Mouse (Mus musculus): ENCODE results near the gene Ndufb7. TPM values are rescaled to one million over a fixed set of nuclear protein-coding genes. Genes with fewer than 3 reads are reported as not detected.
A peak's percentile ranks its signal among the peaks of the same experiment; 100 is the strongest.

The Ndufb7 gene
- polyA plus RNA-seq, 1 experiment: 87.5 TPM

DNA sequence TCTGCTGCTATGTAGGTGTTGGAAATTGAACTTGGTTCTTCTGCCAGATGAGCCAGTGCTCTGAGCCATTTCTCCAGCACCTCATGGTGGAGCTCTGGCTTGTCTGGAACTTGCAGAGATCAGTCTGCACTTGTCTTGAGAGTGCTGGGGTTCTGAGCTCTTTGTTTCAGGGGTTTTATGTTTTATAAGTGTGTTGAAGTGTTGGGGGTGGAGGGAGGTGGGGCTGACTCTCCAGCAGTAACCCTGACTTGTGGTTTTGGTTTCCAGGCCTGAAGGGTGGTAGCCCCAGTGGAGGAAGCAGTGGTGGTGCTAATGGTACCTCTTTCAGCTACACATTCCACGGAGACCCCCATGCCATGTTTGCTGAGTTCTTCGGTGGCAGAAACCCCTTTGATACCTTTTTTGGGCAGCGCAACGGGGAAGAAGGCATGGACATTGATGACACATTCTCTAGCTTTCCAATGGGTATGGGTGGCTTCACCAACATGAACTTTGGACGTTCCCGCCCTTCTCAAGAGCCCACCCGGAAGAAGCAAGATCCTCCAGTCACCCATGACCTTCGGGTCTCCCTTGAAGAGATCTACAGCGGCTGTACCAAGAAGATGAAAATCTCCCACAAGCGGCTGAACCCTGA, 43.2 kb downstream of the Ndufb7 start:
- Histone ChIP-seq H3K4me3 (replicated peaks) (peak overlapping the region; percentile 79), H3K27me3 (ENCODE audit: control insufficient read depth) (no peaks in the 10 kb centered on the region), H3K36me3 (ENCODE audit: control insufficient read depth) (peaks cover 72% of the 10 kb centered on the region), H3K4me1 (ENCODE audit: control insufficient read depth) (peaks cover 62% of the 10 kb centered on the region), H3K9me3 (ENCODE audit: control insufficient read depth, low read length) (no peaks in the 10 kb centered on the region)
- TF ChIP-seq TAL1 (IDR thresholded peaks at IDR 0.05; ENCODE audit: low read length): no peak
- TF ChIP-seq GATA1 (IDR thresholded peaks at IDR 0.05; ENCODE audit: low read length): no peak

DNA sequence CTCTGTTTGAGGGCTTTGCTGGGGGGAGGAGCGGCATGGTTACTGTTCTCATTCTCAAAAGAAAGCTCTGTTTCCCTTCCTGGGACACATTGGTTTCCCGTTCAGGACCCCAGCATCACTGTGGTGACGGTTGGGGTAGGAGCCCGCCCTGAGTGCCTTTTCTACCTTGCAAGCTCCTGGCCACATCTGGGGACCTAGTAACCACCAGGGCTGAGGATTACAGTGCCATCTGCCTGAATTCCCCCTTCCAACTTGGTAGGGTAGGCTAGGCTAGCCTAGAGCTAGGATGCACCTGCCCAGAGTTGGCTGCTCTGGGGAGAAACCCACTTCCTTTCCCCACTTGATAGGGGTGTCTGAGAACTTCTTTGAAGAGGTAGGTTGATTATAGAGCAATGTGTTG, 45.5 kb downstream of the Ndufb7 start:
- Histone ChIP-seq H3K4me3 (replicated peaks) (no peak overlapping the region), H3K36me3 (ENCODE audit: control insufficient read depth) (peaks cover 74% of the 10 kb centered on the region), H3K9me3 (ENCODE audit: control insufficient read depth, low read length) (no peaks in the 10 kb centered on the region), H3K4me1 (ENCODE audit: control insufficient read depth) (peaks cover 39% of the 10 kb centered on the region), H3K27me3 (ENCODE audit: control insufficient read depth) (no peaks in the 10 kb centered on the region)
- no peak for TF ChIP-seq GATA1 (IDR thresholded peaks at IDR 0.05; ENCODE audit: low read length)
- no peak for TF ChIP-seq TAL1 (IDR thresholded peaks at IDR 0.05; ENCODE audit: low read length)

- H3K9me3 ChIP-seq (ENCODE audit: control insufficient read depth, low read length): no peaks in the 10 kb centered on the region
- peaks cover 73% of the 10 kb centered on the region for H3K36me3 ChIP-seq (ENCODE audit: control insufficient read depth)
- peaks cover 35% of the 10 kb centered on the region for H3K4me1 ChIP-seq (ENCODE audit: control insufficient read depth)
- no peaks in the 10 kb centered on the region for H3K27me3 ChIP-seq (ENCODE audit: control insufficient read depth)
- H3K4me3 ChIP-seq (replicated peaks): no peak overlapping the region
- TF ChIP-seq GATA1 (IDR thresholded peaks at IDR 0.05; ENCODE audit: low read length) (no peak), TAL1 (IDR thresholded peaks at IDR 0.05; ENCODE audit: low read length) (no peak)
Measured at GRCm38 (mm10) chr8:83613695-83614094, 47.2 kb downstream of the Ndufb7 start.

GRCm38 (mm10) chr8:83616625-83617024, 50.2 kb downstream of the Ndufb7 start:
- TF ChIP-seq TAL1 (IDR thresholded peaks at IDR 0.05; ENCODE audit: low read length): no peak
- no peak for TF ChIP-seq GATA1 (IDR thresholded peaks at IDR 0.05; ENCODE audit: low read length)
- H3K36me3 ChIP-seq (ENCODE audit: control insufficient read depth): peaks cover 46% of the 10 kb centered on the region
- no peaks in the 10 kb centered on the region for H3K9me3 ChIP-seq (ENCODE audit: control insufficient read depth, low read length)
- no peak overlapping the region for H3K4me3 ChIP-seq (replicated peaks)
- H3K4me1 ChIP-seq (ENCODE audit: control insufficient read depth): peaks cover 18% of the 10 kb centered on the region
- H3K27me3 ChIP-seq (ENCODE audit: control insufficient read depth): no peaks in the 10 kb centered on the region

- TF ChIP-seq TAL1 (IDR thresholded peaks at IDR 0.05; ENCODE audit: low read length) (no peak), GATA1 (IDR thresholded peaks at IDR 0.05; ENCODE audit: low read length) (no peak)
- Histone ChIP-seq H3K4me3 (replicated peaks) (no peak overlapping the region), H3K4me1 (ENCODE audit: control insufficient read depth) (peaks cover 18% of the 10 kb centered on the region), H3K9me3 (ENCODE audit: control insufficient read depth, low read length) (no peaks in the 10 kb centered on the region), H3K36me3 (ENCODE audit: control insufficient read depth) (peaks cover 41% of the 10 kb centered on the region), H3K27me3 (ENCODE audit: control insufficient read depth) (no peaks in the 10 kb centered on the region)
Measured at GRCm38 (mm10) chr8:83617111-83617510, 50.6 kb downstream of the Ndufb7 start.

DNA sequence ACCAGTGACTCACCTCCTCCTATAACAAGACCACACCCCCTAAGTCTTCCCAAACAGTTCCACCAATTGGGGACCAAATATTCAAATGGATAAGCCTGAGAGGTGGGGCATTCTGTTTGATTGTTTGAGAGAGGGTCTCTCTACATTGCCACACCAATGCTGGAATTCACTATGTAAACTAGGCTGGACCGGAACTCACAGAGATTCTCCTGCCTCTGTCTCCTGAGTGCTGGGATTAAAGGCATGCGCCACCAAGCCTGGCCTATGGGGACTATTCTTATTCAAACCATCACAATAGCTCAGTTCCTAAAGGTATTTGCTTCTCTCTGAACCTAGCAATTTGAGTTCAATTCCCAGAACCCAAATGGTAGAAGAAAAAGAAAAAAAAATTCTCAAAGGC, 52.1 kb downstream of the Ndufb7 start:
- Histone ChIP-seq H3K36me3 (ENCODE audit: control insufficient read depth) (peaks cover 26% of the 10 kb centered on the region), H3K27me3 (ENCODE audit: control insufficient read depth) (no peaks in the 10 kb centered on the region), H3K4me1 (ENCODE audit: control insufficient read depth) (peaks cover 26% of the 10 kb centered on the region), H3K4me3 (replicated peaks) (no peak overlapping the region), H3K9me3 (ENCODE audit: control insufficient read depth, low read length) (no peaks in the 10 kb centered on the region)
- TF ChIP-seq TAL1 (IDR thresholded peaks at IDR 0.05; ENCODE audit: low read length) (no peak), GATA1 (IDR thresholded peaks at IDR 0.05; ENCODE audit: low read length) (no peak)

DNA sequence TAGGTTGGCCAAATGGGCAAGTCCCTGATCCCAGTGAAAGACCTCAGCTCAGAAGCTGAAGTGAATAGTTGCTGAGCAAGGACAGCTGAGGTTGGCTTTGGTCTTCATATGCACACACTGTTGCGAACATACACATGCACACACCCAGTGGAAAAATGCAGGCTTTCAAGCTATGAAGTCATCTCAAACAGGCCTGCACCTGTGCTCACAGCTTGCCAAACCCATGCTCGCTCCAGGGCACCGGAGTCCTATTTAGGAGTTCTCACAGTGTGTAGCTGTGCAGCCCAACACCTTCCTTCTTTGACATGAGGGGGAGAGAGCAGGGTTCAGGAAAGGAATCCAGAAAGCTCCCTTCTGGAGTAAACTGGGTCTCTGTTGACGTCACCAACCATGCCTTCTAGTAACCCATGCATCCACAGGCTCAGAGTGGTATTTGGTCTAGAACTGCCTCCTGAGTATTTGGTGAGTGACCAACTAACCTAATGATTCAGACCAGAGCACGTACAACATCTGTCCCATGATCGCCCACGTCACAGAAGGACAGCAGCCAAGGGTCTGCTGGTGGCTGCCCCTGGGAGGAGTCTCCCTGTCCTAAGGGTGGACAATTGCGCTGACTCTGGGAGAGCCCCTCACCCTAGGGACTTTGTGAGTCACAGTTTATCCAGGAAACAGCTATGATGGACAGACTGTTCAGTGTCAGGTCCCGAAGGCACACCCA, 53.3 kb downstream of the Ndufb7 start:
- Histone ChIP-seq H3K4me1 (ENCODE audit: control insufficient read depth) (peaks cover 35% of the 10 kb centered on the region), H3K9me3 (ENCODE audit: control insufficient read depth, low read length) (no peaks in the 10 kb centered on the region), H3K27me3 (ENCODE audit: control insufficient read depth) (no peaks in the 10 kb centered on the region), H3K4me3 (replicated peaks) (no peak overlapping the region), H3K36me3 (ENCODE audit: control insufficient read depth) (peaks cover 17% of the 10 kb centered on the region)
- TF ChIP-seq GATA1 (IDR thresholded peaks at IDR 0.05; ENCODE audit: low read length) (no peak), TAL1 (IDR thresholded peaks at IDR 0.05; ENCODE audit: low read length) (no peak)

Other genes starting within 250 kb of the Ndufb7 start
- gene Elmod2, start 234.2 kb upstream of the Ndufb7 start, polyA plus RNA-seq (2012): 0.02 TPM in 1 of 2 replicates, not detected in the other
- not detected in 2 replicates for gene Mgat4d, start 218.2 kb upstream of the Ndufb7 start, polyA plus RNA-seq (2012)
- gene Clgn, start 176.8 kb upstream of the Ndufb7 start, polyA plus RNA-seq (2012): not detected in 2 replicates
- gene Scoc, start 108.3 kb upstream of the Ndufb7 start, polyA plus RNA-seq (2012): 0.48 and 0.70 TPM in 2 replicates
- not detected in 2 replicates for gene Olfr370, start 30.9 kb upstream of the Ndufb7 start, polyA plus RNA-seq (2012)
- 33.6 and 58.0 TPM in 2 replicates for gene Tecr, start 41.3 kb downstream of the Ndufb7 start, polyA plus RNA-seq (2012)
- gene Dnajb1, start 41.5 kb downstream of the Ndufb7 start, polyA plus RNA-seq (2012): 20.5 and 20.7 TPM in 2 replicates
- 7.9 and 10.0 TPM in 2 replicates for gene Gipc1, start 86.0 kb downstream of the Ndufb7 start, polyA plus RNA-seq (2012)
- 0.01 and 0.02 TPM in 2 replicates for gene Ptger1, start 100.0 kb downstream of the Ndufb7 start, polyA plus RNA-seq (2012)
- 1.2 and 1.7 TPM in 2 replicates for gene Pkn1, start 132.5 kb downstream of the Ndufb7 start, polyA plus RNA-seq (2012)
- 3.0 and 5.3 TPM in 2 replicates for gene Ddx39, start 148.5 kb downstream of the Ndufb7 start, polyA plus RNA-seq (2012)
- 0.17 and 0.35 TPM in 2 replicates for gene Adgre5, start 174.7 kb downstream of the Ndufb7 start, polyA plus RNA-seq (2012)